Mouse (Mus musculus) hindbrain, embryonic 16.5 days (tissue): ENCODE measurements around the gene Rtbdn. TPM values are rescaled to one million over a fixed set of nuclear protein-coding genes. Genes with fewer than 3 reads are reported as not detected.
A peak's percentile ranks its signal among the peaks of the same experiment; 100 is the strongest.
"Not testable (repeated sequence)": the region's sequence is repeated elsewhere in the genome, so short reads cannot be mapped to it uniquely, and the experiment has no call there.

Source experiments
- ATAC-seq: fragments of 200-750 bp; cut with Nextera tagmentation; 2 replicates; pipeline ENCODE4 v1.8.0; 2017; ENCODE audit warnings: moderate TSS enrichment, moderate library complexity
- H3K27ac ChIP-seq: fragments of 300-500 bp; sonication (generic); 2 replicates; pipeline ENCODE4 v1.5.1; 2014; ENCODE audit warnings: low read depth, mild to moderate bottlenecking, control low read depth, low read length, moderate library complexity
- H3K27me3 ChIP-seq: fragments of 300-500 bp; sonication (generic); replicated peaks from 2 replicates; pipeline ENCODE4 v1.6.1; 2014; ENCODE audit warnings: low read length; ENCODE audit not compliant: control insufficient read depth, insufficient read depth
- H3K36me3 ChIP-seq: fragments of 300-500 bp; sonication (generic); 2 replicates; pipeline ENCODE4 v1.6.1; 2014; ENCODE audit warnings: mild to moderate bottlenecking, low read length, moderate library complexity, mixed read lengths; ENCODE audit not compliant: control insufficient read depth, insufficient read depth
- H3K4me1 ChIP-seq: fragments of 300-500 bp; sonication (generic); 2 replicates; pipeline ENCODE4 v1.6.1; 2014; ENCODE audit warnings: low read depth, low read length; ENCODE audit not compliant: control insufficient read depth, insufficient read depth
- H3K4me2 ChIP-seq: fragments of 300-500 bp; sonication (generic); 2 replicates; pipeline ENCODE4 v1.6.1; 2014; ENCODE audit warnings: mild to moderate bottlenecking, low read length, control low read depth, moderate library complexity
- H3K4me3 ChIP-seq: fragments of 300-500 bp; sonication (generic); 2 replicates; pipeline ENCODE4 v1.5.1; 2014; ENCODE audit warnings: mild to moderate bottlenecking, low read length, control low read depth, moderate library complexity
- H3K9ac ChIP-seq: fragments of 300-500 bp; sonication (generic); 2 replicates; pipeline ENCODE4 v1.6.1; 2014; ENCODE audit warnings: low read depth, mild to moderate bottlenecking, control low read depth, low read length, moderate library complexity
- H3K9me3 ChIP-seq: fragments of 300-500 bp; sonication (generic); 2 replicates; pipeline ENCODE4 v1.6.1; 2014; ENCODE audit warnings: mild to moderate bottlenecking, low read length, moderate library complexity; ENCODE audit not compliant: control insufficient read depth
- WGBS: fragments of 180-500 bp; shearing (Covaris S2); extraction: QIAGEN DNeasy Blood & Tissue Kit; methylation state at CpG from one replicate; pipeline ENCODE4 v1.1.7; 2014; 5-methylcytosine and 5-hydroxymethylcytosine counted together
- polyA plus RNA-seq: library from polyadenylated mRNA; unstranded; fragments of >200 nt; fragmentation: Nextera tagmentation; extraction: Ambion mirVana; gene quantifications from 2 replicates; pipeline ENCODE4 v1.2.1, GENCODE M21; 2015

Rtbdn gene
- polyA plus RNA-seq = 3.0 and 3.2 TPM in 2 replicates

DNA sequence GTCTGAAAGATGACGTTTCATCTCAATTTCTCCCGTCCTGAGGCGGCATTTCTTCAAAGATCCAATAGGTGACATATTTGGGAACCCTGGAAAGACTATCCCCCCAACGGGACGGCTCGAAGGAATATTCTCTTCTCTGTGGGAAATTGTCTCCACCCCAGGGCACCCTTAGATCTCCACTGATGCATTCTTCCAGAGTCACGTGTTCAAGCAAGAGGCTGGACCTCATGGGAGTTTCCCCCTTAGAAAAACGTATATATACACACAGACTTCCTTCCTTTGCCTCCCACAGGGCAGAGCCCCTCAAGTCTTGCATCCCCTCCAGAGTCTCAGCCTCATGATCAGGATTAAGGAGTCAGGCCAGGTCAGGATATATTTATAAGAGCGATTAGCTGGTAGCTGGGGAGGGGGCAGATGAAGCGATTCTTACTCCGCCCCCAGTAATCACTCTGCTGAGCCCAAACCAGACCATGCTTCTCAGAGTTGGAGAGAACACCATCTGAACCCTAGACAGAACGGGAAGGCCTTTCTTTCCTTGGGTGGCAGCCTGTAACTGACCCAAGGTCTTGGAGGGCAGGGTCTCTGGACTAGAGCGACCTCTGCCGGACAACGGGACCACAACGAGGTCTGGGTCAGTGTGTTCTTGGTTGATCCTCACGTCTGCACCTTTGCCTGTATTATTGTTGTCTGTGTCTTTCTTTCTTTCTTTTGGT lies at the start of gene Rtbdn:
TSS of gene Rtbdn (plus strand) at position 464 of the 713 bp plus-strand sequence.
- 6% methylated on average over 17 of the region's 17 CpGs for WGBS
- peaks cover 14% of the 10 kb centered on the region for H3K27me3 ChIP-seq

DNA sequence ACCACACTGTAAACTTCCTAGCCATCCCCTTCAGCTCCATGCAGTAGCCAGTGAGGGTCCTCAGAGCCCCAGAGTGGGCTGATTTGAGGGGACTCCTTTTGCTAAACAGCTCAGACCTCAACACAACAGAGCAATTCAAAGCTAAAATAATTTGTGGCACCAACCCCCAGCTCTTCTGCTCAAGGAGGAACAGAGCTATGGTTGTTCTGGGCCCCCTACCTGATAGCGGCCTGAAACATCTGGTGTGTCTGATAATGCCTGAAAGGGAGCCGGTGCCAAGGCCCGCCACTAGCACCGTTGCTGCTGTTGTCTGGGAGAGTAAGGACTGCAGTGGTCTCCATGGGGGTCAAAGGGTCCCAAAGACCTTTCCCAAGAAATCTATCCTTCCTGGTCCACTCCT lies 45.7 kb upstream of the Rtbdn start:
- Histone ChIP-seq H3K27ac (no peak overlapping the region), H3K9ac (no peak overlapping the region), H3K27me3 (0 out of 2 replicates have a peak, but pooled peaks cover 5% of the 10 kb centered on the region), H3K4me3 (no peak overlapping the region), H3K4me2 (no peak overlapping the region), H3K4me1 (peaks cover 10% of the 10 kb centered on the region), H3K36me3 (no peaks in the 10 kb centered on the region), H3K9me3 (no peaks in the 10 kb centered on the region)
- 81% methylated on average over 4 of the region's 4 CpGs for WGBS
- no peak for ATAC-seq

More for the DNA sequence above, at the start of gene Rtbdn:
- H3K36me3 ChIP-seq = no peaks in the 10 kb centered on the region
- H3K4me1 ChIP-seq = peaks cover 17% of the 10 kb centered on the region
- ATAC-seq = peak; percentile 25
- H3K27ac ChIP-seq = peak within 1 kb of the TSS; percentile 89
- H3K4me3 ChIP-seq = peak within 1 kb of the TSS; percentile 77
- H3K9ac ChIP-seq = peak within 1 kb of the TSS; percentile 88
- H3K9me3 ChIP-seq = no peaks in the 10 kb centered on the region
- H3K4me2 ChIP-seq = peak within 1 kb of the TSS; percentile 84

DNA sequence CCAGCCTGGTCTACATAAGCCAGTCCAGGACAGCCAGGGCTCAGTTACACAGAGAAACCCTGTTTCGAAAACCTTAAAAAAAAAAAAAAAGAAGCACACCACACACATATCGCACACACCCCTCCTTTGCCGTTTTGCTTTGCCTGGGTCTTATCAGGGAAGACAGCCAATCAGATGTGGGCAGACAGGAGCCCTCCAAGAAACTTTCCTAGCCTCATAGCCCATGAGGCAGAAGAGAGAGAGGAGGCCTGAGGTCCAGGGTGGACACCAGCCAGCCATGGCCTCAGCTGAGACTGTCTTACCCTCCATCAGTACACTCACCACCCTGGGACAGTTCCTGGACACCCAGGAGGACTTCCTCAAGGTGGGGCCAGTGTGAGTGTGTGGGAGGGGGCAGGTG lies 45.0 kb upstream of the Rtbdn start, which contains the start of gene Klf1:
TSS of gene Klf1 (plus strand) at position 177 of the 400 bp plus-strand sequence.
- no peak for ATAC-seq
- H3K36me3 ChIP-seq = no peaks in the 10 kb centered on the region
- peak within 1 kb of the TSS; percentile 74 for H3K9ac ChIP-seq
- H3K27me3 ChIP-seq = 0 out of 2 replicates have a peak, but pooled peaks cover 5% of the 10 kb centered on the region
- WGBS = 83% methylated on average over 3 of the region's 3 CpGs
- no peak within 1 kb of the TSS for H3K27ac ChIP-seq
- peaks cover 10% of the 10 kb centered on the region for H3K4me1 ChIP-seq
- H3K9me3 ChIP-seq = no peaks in the 10 kb centered on the region
- H3K4me3 ChIP-seq = peak within 1 kb of the TSS; percentile 54
- H3K4me2 ChIP-seq = peak within 1 kb of the TSS; percentile 98

DNA sequence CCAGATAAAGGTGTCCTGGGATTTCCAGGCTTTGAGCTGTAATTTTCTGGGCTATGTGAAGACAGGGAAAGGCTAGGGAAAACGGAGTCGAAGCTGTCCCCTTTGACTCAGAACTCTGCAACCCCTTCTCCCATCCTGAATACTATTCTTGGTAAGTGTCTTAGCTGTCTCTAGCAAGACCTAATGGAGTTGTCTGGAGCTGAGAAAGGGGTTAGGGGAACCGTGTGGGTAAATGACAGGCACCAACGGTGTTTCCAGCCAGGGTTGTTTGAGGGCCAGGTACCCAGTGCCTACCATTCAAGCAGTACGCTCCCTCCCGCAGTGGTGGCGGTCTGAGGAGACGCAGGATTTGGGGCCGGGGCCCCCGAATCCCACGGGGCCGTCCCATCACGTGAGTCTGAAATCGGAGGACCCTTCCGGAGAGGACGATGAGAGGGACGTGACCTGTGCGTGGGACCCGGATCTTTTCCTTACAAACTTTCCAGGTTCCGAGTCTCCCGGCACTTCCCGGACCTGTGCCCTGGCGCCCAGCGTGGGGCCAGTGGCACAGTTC lies 44.3 kb upstream of the Rtbdn start:
- Histone ChIP-seq H3K36me3 (no peaks in the 10 kb centered on the region), H3K4me1 (peaks cover 10% of the 10 kb centered on the region), H3K4me2 (peak overlapping the region; percentile 98), H3K9me3 (no peaks in the 10 kb centered on the region), H3K9ac (peak overlapping the region; percentile 74), H3K27me3 (0 out of 2 replicates have a peak, but pooled peaks cover 5% of the 10 kb centered on the region), H3K27ac (no peak overlapping the region), H3K4me3 (peak overlapping the region; percentile 54)
- 8% methylated on average over 11 of the region's 24 CpGs for WGBS
- ATAC-seq = no peak

DNA sequence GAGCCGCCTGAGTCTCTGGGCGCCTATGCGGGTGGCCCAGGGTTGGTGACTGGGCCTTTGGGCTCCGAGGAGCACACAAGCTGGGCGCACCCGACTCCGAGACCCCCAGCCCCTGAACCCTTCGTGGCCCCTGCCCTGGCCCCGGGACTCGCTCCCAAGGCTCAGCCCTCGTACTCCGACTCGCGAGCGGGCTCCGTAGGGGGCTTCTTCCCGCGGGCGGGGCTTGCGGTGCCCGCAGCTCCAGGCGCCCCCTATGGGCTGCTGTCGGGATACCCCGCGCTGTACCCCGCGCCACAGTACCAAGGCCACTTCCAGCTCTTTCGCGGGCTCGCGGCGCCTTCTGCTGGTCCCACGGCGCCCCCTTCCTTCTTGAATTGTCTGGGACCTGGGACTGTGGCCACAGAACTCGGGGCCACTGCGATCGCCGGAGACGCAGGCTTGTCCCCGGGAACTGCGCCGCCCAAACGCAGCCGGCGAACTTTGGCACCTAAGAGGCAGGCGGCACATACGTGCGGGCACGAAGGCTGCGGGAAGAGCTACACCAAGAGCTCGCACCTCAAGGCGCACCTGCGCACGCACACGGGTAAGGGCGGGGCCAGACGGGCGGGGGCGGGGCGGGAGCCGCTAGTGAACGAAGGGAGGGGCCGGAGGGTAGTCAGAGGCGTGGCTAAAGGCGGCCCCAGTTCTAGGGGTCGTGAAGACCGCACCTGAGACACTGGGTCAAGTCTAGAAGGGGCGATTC lies 43.7 kb upstream of the Rtbdn start:
- peak; percentile 87 for ATAC-seq
- Histone ChIP-seq H3K4me1 (peaks cover 10% of the 10 kb centered on the region), H3K27me3 (0 out of 2 replicates have a peak, but pooled peaks cover 5% of the 10 kb centered on the region), H3K36me3 (no peaks in the 10 kb centered on the region), H3K9ac (peak overlapping the region; percentile 74), H3K4me3 (peak overlapping the region; percentile 54), H3K27ac (0 out of 2 replicates have a peak overlapping the region, but pooled peaks have one; percentile 5), H3K9me3 (no peaks in the 10 kb centered on the region), H3K4me2 (peak overlapping the region; percentile 98)
- 1% methylated on average over 62 of the region's 68 CpGs for WGBS

DNA sequence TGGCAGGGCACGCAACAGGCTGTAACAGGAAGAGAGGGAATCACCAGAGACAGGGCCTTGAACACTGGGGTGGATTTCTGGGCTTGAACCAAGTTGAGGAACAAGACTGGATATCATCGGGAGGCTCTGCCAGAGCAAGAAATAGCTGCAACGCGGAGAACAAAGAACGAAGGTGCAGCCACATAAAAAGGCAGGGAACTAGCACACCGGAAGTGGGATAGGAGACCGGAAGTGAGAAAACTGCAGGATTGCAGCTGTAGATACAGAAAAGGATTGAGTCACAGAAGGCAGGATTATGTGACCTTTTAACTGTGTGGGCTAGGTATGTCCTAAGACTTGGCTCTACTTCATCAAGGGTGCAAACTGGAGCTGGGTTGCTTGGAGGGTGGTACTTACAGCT lies 42.4 kb upstream of the Rtbdn start:
- Histone ChIP-seq H3K4me3 (no peak overlapping the region), H3K27me3 (0 out of 2 replicates have a peak, but pooled peaks cover 5% of the 10 kb centered on the region), H3K4me1 (peaks cover 18% of the 10 kb centered on the region), H3K9ac (no peak overlapping the region), H3K4me2 (no peak overlapping the region), H3K9me3 (no peaks in the 10 kb centered on the region), H3K27ac (no peak overlapping the region), H3K36me3 (no peaks in the 10 kb centered on the region)
- no peak for ATAC-seq
- WGBS = 91% methylated on average over 7 of the region's 7 CpGs

DNA sequence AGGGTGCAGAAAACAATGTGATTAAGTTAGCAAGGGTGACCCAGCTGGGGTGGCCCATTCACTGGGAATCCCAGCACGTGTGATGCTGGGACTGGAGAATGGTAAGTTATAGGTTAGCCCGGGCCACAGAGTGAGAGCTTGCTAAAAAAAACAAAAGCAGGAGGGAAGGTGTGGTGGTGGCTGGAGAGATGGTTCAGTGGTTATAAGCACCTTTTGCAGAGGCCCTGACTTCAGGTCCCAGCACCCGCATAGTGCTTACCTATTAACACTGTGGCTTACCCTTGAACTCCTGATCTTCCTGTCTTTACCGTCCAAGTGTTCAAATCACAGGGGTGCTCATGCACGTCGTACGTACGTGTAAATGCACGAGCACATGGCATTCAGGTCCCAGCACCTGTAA lies 39.8 kb upstream of the Rtbdn start:
- no peaks in the 10 kb centered on the region for H3K9me3 ChIP-seq
- H3K4me3 ChIP-seq = no peak overlapping the region
- peaks cover 12% of the 10 kb centered on the region; the same call in 1 of the 2 replicates for H3K36me3 ChIP-seq
- WGBS = 93% methylated on average over 9 of the region's 9 CpGs
- H3K4me2 ChIP-seq = no peak overlapping the region
- H3K9ac ChIP-seq = no peak overlapping the region
- ATAC-seq = no peak
- H3K27ac ChIP-seq = no peak overlapping the region
- peaks cover 18% of the 10 kb centered on the region for H3K4me1 ChIP-seq
- 0 out of 2 replicates have a peak, but pooled peaks cover 5% of the 10 kb centered on the region for H3K27me3 ChIP-seq

DNA sequence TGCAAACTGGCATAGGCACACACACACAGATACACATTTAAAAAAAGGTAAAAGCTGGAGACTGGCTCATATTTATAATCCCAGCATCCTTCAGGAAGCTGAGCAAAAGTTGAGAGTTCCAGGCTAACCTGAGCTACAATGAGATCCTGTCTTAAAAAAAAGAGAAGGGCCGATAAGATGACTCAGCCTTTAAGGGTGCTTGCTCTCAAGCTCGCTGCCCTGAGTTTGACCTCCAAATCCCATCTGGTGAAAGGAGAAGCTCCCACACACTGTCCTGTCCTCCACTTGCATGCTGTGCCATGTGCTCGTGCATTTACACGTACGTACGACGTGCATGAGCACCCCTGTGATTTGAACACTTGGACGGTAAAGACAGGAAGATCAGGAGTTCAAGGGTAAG lies 39.3 kb upstream of the Rtbdn start:
- Histone ChIP-seq H3K9ac (no peak overlapping the region), H3K4me1 (peaks cover 17% of the 10 kb centered on the region), H3K4me2 (no peak overlapping the region), H3K9me3 (no peaks in the 10 kb centered on the region), H3K36me3 (peaks cover 15% of the 10 kb centered on the region), H3K4me3 (no peak overlapping the region), H3K27me3 (peaks cover 5% of the 10 kb centered on the region; the same call in 1 of the 2 replicates), H3K27ac (no peak overlapping the region)
- WGBS = 80% methylated on average over 8 of the region's 8 CpGs
- no peak for ATAC-seq

DNA sequence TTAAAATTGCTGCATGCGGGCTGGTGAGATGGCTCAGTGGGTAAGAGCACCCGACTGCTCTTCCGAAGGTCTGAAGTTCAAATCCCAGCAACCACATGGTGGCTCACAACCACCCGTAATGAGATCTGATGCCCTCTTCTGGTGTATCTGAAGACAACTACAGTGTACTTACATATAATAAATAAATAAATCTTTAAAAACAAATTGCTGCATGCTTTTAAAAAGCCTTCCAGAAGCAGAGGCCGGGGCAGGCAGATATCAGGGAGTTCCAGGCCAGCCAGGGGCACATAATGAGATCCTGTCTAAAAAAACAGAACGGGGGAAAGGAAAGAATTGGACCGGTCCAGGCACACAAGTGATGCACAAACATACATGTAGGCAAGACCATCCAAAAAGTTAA lies 38.8 kb upstream of the Rtbdn start:
- not testable (repeated sequence) for H3K27ac ChIP-seq, H3K9me3 ChIP-seq, H3K9ac ChIP-seq, H3K27me3 ChIP-seq, ATAC-seq
- Histone ChIP-seq H3K36me3 (peaks cover 20% of the 10 kb centered on the region), H3K4me2 (peak overlapping the region; percentile 59), H3K4me3 (peak overlapping the region; percentile 43; the same call in 1 of the 2 replicates), H3K4me1 (peaks cover 14% of the 10 kb centered on the region)
- 22% methylated on average over 6 of the region's 7 CpGs for WGBS
